Mouse (Mus musculus): ENCODE measurements around the gene Hist1h2ai. TPM values are rescaled to one million over a fixed set of nuclear protein-coding genes. Genes with fewer than 3 reads are reported as not detected.

Gene Hist1h2ai
- total RNA-seq, 1 experiment from 2014 or later, result 60.3 TPM

Small RNA genes lying within 50 kb of the gene (microRNA-seq; reads per million reads assigned to microRNA genes)
- 0 reads per million in 2 experiments for gene Gm44357
- 0 to 0.34 reads per million in 2 experiments for gene Gm44367
- gene Gm44454, result 0 to 0.34 reads per million in 2 experiments

Other genes starting within 250 kb of the Hist1h2ai start
- 1.7 and 2.1 TPM in 2 replicates for gene Nkapl, start 247.9 kb upstream of the Hist1h2ai start, total RNA-seq (2021)
- 2.7 and 4.8 TPM in 2 replicates for gene Zkscan4, start 237.5 kb upstream of the Hist1h2ai start, total RNA-seq (2021)
- not detected in 2 replicates for gene Gm10065, start 237.0 kb upstream of the Hist1h2ai start, total RNA-seq (2021)
- gene AK157302, start 221.2 kb upstream of the Hist1h2ai start, total RNA-seq (2021), result 10.1 and 11.3 TPM in 2 replicates
- 88.1 and 113 TPM in 2 replicates for gene Gm11273, start 215.0 kb upstream of the Hist1h2ai start, total RNA-seq (2021)
- 19.8 and 28.4 TPM in 2 replicates for gene Zkscan8, start 185.3 kb upstream of the Hist1h2ai start, total RNA-seq (2021)
- not detected in 2 replicates for gene Olfr1366, start 173.6 kb upstream of the Hist1h2ai start, total RNA-seq (2021)
- not detected in 2 replicates for gene Olfr1535, start 156.5 kb upstream of the Hist1h2ai start, total RNA-seq (2021)
- gene Olfr1364, start 134.7 kb upstream of the Hist1h2ai start, total RNA-seq (2021), result not detected in 2 replicates
- gene Olfr1362, start 102.4 kb upstream of the Hist1h2ai start, total RNA-seq (2021), result not detected in 2 replicates
- not detected in 2 replicates for gene Olfr11, start 73.9 kb upstream of the Hist1h2ai start, total RNA-seq (2021)
- not detected in 2 replicates for gene Olfr1361, start 53.0 kb upstream of the Hist1h2ai start, total RNA-seq (2021)
- gene Olfr1360, start 39.0 kb upstream of the Hist1h2ai start, total RNA-seq (2021), result not detected in 2 replicates
- not detected in 2 replicates for gene Olfr1359, start 18.3 kb upstream of the Hist1h2ai start, total RNA-seq (2021)
- 91.0 and 102 TPM in 2 replicates for gene Hist1h2bl, start 279 bp upstream of the Hist1h2ai start, total RNA-seq (2021)
- 105 and 138 TPM in 2 replicates for gene Hist1h3h, start 1.2 kb downstream of the Hist1h2ai start, total RNA-seq (2021)
- 26.4 and 32.4 TPM in 2 replicates for gene Hist1h2bm, start 5.6 kb downstream of the Hist1h2ai start, total RNA-seq (2021)
- gene Hist1h4j, start 18.6 kb downstream of the Hist1h2ai start, total RNA-seq (2021), result 20.5 and 22.8 TPM in 2 replicates
- gene Hist1h4k, start 34.1 kb downstream of the Hist1h2ai start, total RNA-seq (2021), result 152 and 260 TPM in 2 replicates
- 28.8 and 39.5 TPM in 2 replicates for gene Hist1h2ak, start 37.4 kb downstream of the Hist1h2ai start, total RNA-seq (2021)
- gene Hist1h2bn, start 37.7 kb downstream of the Hist1h2ai start, total RNA-seq (2021), result 52.6 and 54.5 TPM in 2 replicates
- gene Hist1h1b, start 64.2 kb downstream of the Hist1h2ai start, total RNA-seq (2021), result 48.9 and 60.4 TPM in 2 replicates
- gene Hist1h3i, start 66.9 kb downstream of the Hist1h2ai start, total RNA-seq (2021), result 122 and 132 TPM in 2 replicates
- 17.4 and 21.1 TPM in 2 replicates for gene Hist1h2an, start 70.8 kb downstream of the Hist1h2ai start, total RNA-seq (2021)
- 37.8 and 38.3 TPM in 2 replicates for gene Hist1h2bp, start 71.0 kb downstream of the Hist1h2ai start, total RNA-seq (2021)
- 40.4 and 87.7 TPM in 2 replicates for gene Hist1h2bq, start 93.8 kb downstream of the Hist1h2ai start, total RNA-seq (2021)
- gene Hist1h2ao, start 94.0 kb downstream of the Hist1h2ai start, total RNA-seq (2021), result 56.7 and 173 TPM in 2 replicates
- gene Hist1h4m, start 95.3 kb downstream of the Hist1h2ai start, total RNA-seq (2021), result 279 and 356 TPM in 2 replicates
- gene Hist1h4n, start 115.8 kb downstream of the Hist1h2ai start, total RNA-seq (2021), result 43.4 and 51.9 TPM in 2 replicates
- 4.5 and 108 TPM in 2 replicates for gene Hist1h2ap, start 117.1 kb downstream of the Hist1h2ai start, total RNA-seq (2021)
- gene Hist1h2br, start 117.3 kb downstream of the Hist1h2ai start, total RNA-seq (2021), result 39.7 and 86.5 TPM in 2 replicates
- gene Zfp184, start 228.7 kb downstream of the Hist1h2ai start, total RNA-seq (2021), result 2.0 and 2.1 TPM in 2 replicates